Mouse (Mus musculus) hindbrain, embryonic 15.5 days (tissue): ENCODE measurements around the gene Uchl1. TPM values are rescaled to one million over a fixed set of nuclear protein-coding genes. Genes with fewer than 3 reads are reported as not detected.

Experiments
- ATAC-seq: fragments of 200-750 bp; cut with Nextera tagmentation; 2 replicates; pipeline ENCODE4 v1.8.0; 2017; ENCODE audit warnings: low read depth, moderate number of reproducible peaks, moderate TSS enrichment; ENCODE audit not compliant: low FRiP score
- H3K27ac ChIP-seq: fragments of 300-500 bp; sonication (generic); replicated peaks from 2 replicates; pipeline ENCODE4 v1.5.1; 2015; ENCODE audit warnings: mild to moderate bottlenecking, inconsistent platforms
- H3K27me3 ChIP-seq: fragments of 300-500 bp; sonication (generic); 2 replicates; pipeline ENCODE4 v1.6.1; 2015; ENCODE audit warnings: control low read depth, inconsistent platforms
- H3K36me3 ChIP-seq: fragments of 300-500 bp; sonication (generic); 2 replicates; pipeline ENCODE4 v1.6.1; 2015; ENCODE audit warnings: control low read depth, inconsistent platforms
- H3K4me1 ChIP-seq: fragments of 300-500 bp; sonication (generic); replicated peaks from 2 replicates; pipeline ENCODE4 v1.6.1; 2015; ENCODE audit warnings: control low read depth, inconsistent platforms
- H3K4me2 ChIP-seq: fragments of 300-500 bp; sonication (generic); 2 replicates; pipeline ENCODE4 v1.6.1; 2015; ENCODE audit warnings: moderate library complexity, mild to moderate bottlenecking, inconsistent platforms
- H3K4me3 ChIP-seq: fragments of 300-500 bp; sonication (generic); 2 replicates; pipeline ENCODE4 v1.5.1; 2015; ENCODE audit warnings: mild to moderate bottlenecking, inconsistent platforms
- H3K9ac ChIP-seq: fragments of 300-500 bp; sonication (generic); 2 replicates; pipeline ENCODE4 v1.6.1; 2015; ENCODE audit warnings: inconsistent platforms
- H3K9me3 ChIP-seq: fragments of 300-500 bp; sonication (generic); 2 replicates; pipeline ENCODE4 v1.6.1; 2016; ENCODE audit warnings: control low read depth, inconsistent platforms
- WGBS: fragments of 180-500 bp; shearing (Covaris S2); methylation state at CpG from one replicate; pipeline ENCODE4 v1.1.7; 2015; 5-methylcytosine and 5-hydroxymethylcytosine counted together
- polyA plus RNA-seq: library from polyadenylated mRNA; unstranded; fragments of >200 nt; fragmentation: Nextera tagmentation; extraction: Ambion mirVana; gene quantifications from 2 replicates; pipeline ENCODE4 v1.2.1, GENCODE M21; 2015

Uchl1 gene
- polyA plus RNA-seq, 1 experiment from 2014 or later = 1,684 TPM

- H3K4me3 ChIP-seq = no peak overlapping the region
- H3K27ac ChIP-seq = no peak overlapping the region
- H3K9me3 ChIP-seq = no peaks in the 10 kb centered on the region
- ATAC-seq = no peak
- 50% methylated on average over 4 of the region's 4 CpGs for WGBS
- no peaks in the 10 kb centered on the region for H3K36me3 ChIP-seq
- no peak overlapping the region for H3K4me2 ChIP-seq
- no peak overlapping the region for H3K9ac ChIP-seq
- H3K4me1 ChIP-seq = no peaks in the 10 kb centered on the region
- H3K27me3 ChIP-seq = no peaks in the 10 kb centered on the region
Observed at GRCm38 (mm10) chr5:66715498-66715931, 39.6 kb downstream of the Uchl1 start.

GRCm38 (mm10) chr5:66717931-66718330, 42.0 kb downstream of the Uchl1 start:
- Histone ChIP-seq H3K9me3 (no peaks in the 10 kb centered on the region), H3K27ac (no peak overlapping the region), H3K27me3 (no peaks in the 10 kb centered on the region), H3K4me3 (no peak overlapping the region), H3K36me3 (no peaks in the 10 kb centered on the region), H3K4me2 (no peak overlapping the region), H3K4me1 (0 out of 2 replicates have a peak, but pooled peaks cover 3% of the 10 kb centered on the region), H3K9ac (no peak overlapping the region)
- 65% methylated on average over 4 of the region's 4 CpGs for WGBS
- ATAC-seq = no peak

- Histone ChIP-seq H3K4me2 (no peak overlapping the region), H3K4me3 (no peak overlapping the region), H3K9me3 (no peaks in the 10 kb centered on the region), H3K4me1 (0 out of 2 replicates have a peak, but pooled peaks cover 3% of the 10 kb centered on the region), H3K27me3 (no peaks in the 10 kb centered on the region), H3K36me3 (no peaks in the 10 kb centered on the region), H3K9ac (no peak overlapping the region), H3K27ac (no peak overlapping the region)
- 54% methylated on average over 3 of the region's 3 CpGs for WGBS
- ATAC-seq = no peak
Observed at GRCm38 (mm10) chr5:66718413-66718812, 42.5 kb downstream of the Uchl1 start.

GRCm38 (mm10) chr5:66718880-66719279, 43.0 kb downstream of the Uchl1 start:
- Histone ChIP-seq H3K9ac (no peak overlapping the region), H3K4me1 (0 out of 2 replicates have a peak, but pooled peaks cover 3% of the 10 kb centered on the region), H3K27me3 (no peaks in the 10 kb centered on the region), H3K9me3 (no peaks in the 10 kb centered on the region), H3K4me3 (no peak overlapping the region), H3K4me2 (no peak overlapping the region), H3K36me3 (no peaks in the 10 kb centered on the region), H3K27ac (no peak overlapping the region)
- no peak for ATAC-seq
- WGBS = 73% methylated on average over 7 of the region's 7 CpGs

GRCm38 (mm10) chr5:66720921-66721320, 45.0 kb downstream of the Uchl1 start:
- Histone ChIP-seq H3K9me3 (no peaks in the 10 kb centered on the region), H3K4me2 (no peak overlapping the region), H3K4me3 (no peak overlapping the region), H3K4me1 (0 out of 2 replicates have a peak, but pooled peaks cover 3% of the 10 kb centered on the region), H3K27me3 (no peaks in the 10 kb centered on the region), H3K27ac (no peak overlapping the region), H3K36me3 (no peaks in the 10 kb centered on the region), H3K9ac (no peak overlapping the region)
- ATAC-seq = no peak
- 10% methylated on average over 5 of the region's 5 CpGs for WGBS

- Histone ChIP-seq H3K4me3 (no peak overlapping the region), H3K27ac (peak overlapping the region; percentile 20; the same call in 1 of the 2 replicates), H3K4me2 (no peak overlapping the region), H3K9me3 (no peaks in the 10 kb centered on the region), H3K4me1 (0 out of 2 replicates have a peak, but pooled peaks cover 3% of the 10 kb centered on the region), H3K9ac (no peak overlapping the region), H3K27me3 (no peaks in the 10 kb centered on the region), H3K36me3 (no peaks in the 10 kb centered on the region)
- ATAC-seq = no peak
- 75% methylated on average over 9 of the region's 9 CpGs for WGBS
Observed at GRCm38 (mm10) chr5:66722586-66722985, 46.7 kb downstream of the Uchl1 start.

- Histone ChIP-seq H3K4me1 (0 out of 2 replicates have a peak, but pooled peaks cover 3% of the 10 kb centered on the region), H3K9ac (no peak overlapping the region), H3K27ac (peak overlapping the region; percentile 20; the same call in 1 of the 2 replicates), H3K4me3 (no peak overlapping the region), H3K36me3 (no peaks in the 10 kb centered on the region), H3K4me2 (no peak overlapping the region), H3K9me3 (no peaks in the 10 kb centered on the region), H3K27me3 (no peaks in the 10 kb centered on the region)
- WGBS = 58% methylated on average over 4 of the region's 4 CpGs
- no peak for ATAC-seq
Observed at GRCm38 (mm10) chr5:66723037-66723436, 47.1 kb downstream of the Uchl1 start.

- no peaks in the 10 kb centered on the region for H3K36me3 ChIP-seq
- H3K27me3 ChIP-seq = no peaks in the 10 kb centered on the region
- H3K4me1 ChIP-seq = 0 out of 2 replicates have a peak, but pooled peaks cover 3% of the 10 kb centered on the region
- no peak overlapping the region for H3K4me2 ChIP-seq
- H3K4me3 ChIP-seq = no peak overlapping the region
- WGBS = 85% methylated on average over 3 of the region's 3 CpGs
- ATAC-seq = no peak
- no peak overlapping the region for H3K9ac ChIP-seq
- no peak overlapping the region for H3K27ac ChIP-seq
- H3K9me3 ChIP-seq = no peaks in the 10 kb centered on the region
Observed at GRCm38 (mm10) chr5:66723626-66724025, 47.7 kb downstream of the Uchl1 start.

GRCm38 (mm10) chr5:66729306-66729705, 53.4 kb downstream of the Uchl1 start:
- no peaks in the 10 kb centered on the region for H3K27me3 ChIP-seq
- H3K4me1 ChIP-seq = peaks cover 9% of the 10 kb centered on the region
- no peak overlapping the region for H3K4me2 ChIP-seq
- no peak overlapping the region for H3K27ac ChIP-seq
- WGBS = 89% methylated on average over 4 of the region's 4 CpGs
- no peak for ATAC-seq
- H3K4me3 ChIP-seq = no peak overlapping the region
- H3K9me3 ChIP-seq = no peaks in the 10 kb centered on the region
- H3K36me3 ChIP-seq = no peaks in the 10 kb centered on the region
- H3K9ac ChIP-seq = no peak overlapping the region

- 0 out of 2 replicates have a peak overlapping the region, but pooled peaks have one; percentile 2 for H3K27ac ChIP-seq
Observed at GRCm38 (mm10) chr5:66730621-66731301, 54.9 kb downstream of the Uchl1 start.

GRCm38 (mm10) chr5:66731302-66731697, 55.4 kb downstream of the Uchl1 start:
- Histone ChIP-seq H3K4me1 (peaks cover 9% of the 10 kb centered on the region), H3K27ac (no peak overlapping the region), H3K36me3 (no peaks in the 10 kb centered on the region), H3K4me3 (no peak overlapping the region), H3K9me3 (no peaks in the 10 kb centered on the region), H3K27me3 (no peaks in the 10 kb centered on the region), H3K9ac (no peak overlapping the region), H3K4me2 (peak overlapping the region; percentile 30; the same call in 1 of the 2 replicates)
- 16% methylated on average over 1 of the region's 1 CpGs for WGBS
- ATAC-seq = no peak

More at GRCm38 (mm10) chr5:66730621-66731301, 54.9 kb downstream of the Uchl1 start:
- H3K9me3 ChIP-seq = no peaks in the 10 kb centered on the region
- H3K4me3 ChIP-seq = 0 out of 2 replicates have a peak overlapping the region, but pooled peaks have one; percentile 0
- H3K4me2 ChIP-seq = peak overlapping the region; percentile 34
- no peaks in the 10 kb centered on the region for H3K36me3 ChIP-seq
- 14% methylated on average over 11 of the region's 11 CpGs for WGBS
- no peak overlapping the region for H3K9ac ChIP-seq
- ATAC-seq = peak; percentile 96
- no peaks in the 10 kb centered on the region for H3K27me3 ChIP-seq
- peaks cover 9% of the 10 kb centered on the region for H3K4me1 ChIP-seq

- no peak for ATAC-seq
- 97% methylated on average over 1 of the region's 1 CpGs for WGBS
- no peak overlapping the region for H3K4me3 ChIP-seq
- H3K27me3 ChIP-seq = no peaks in the 10 kb centered on the region
- H3K9ac ChIP-seq = no peak overlapping the region
- no peak overlapping the region for H3K27ac ChIP-seq
- H3K9me3 ChIP-seq = no peaks in the 10 kb centered on the region
- no peak overlapping the region for H3K4me2 ChIP-seq
- H3K4me1 ChIP-seq = peaks cover 9% of the 10 kb centered on the region
- no peaks in the 10 kb centered on the region for H3K36me3 ChIP-seq
Observed at GRCm38 (mm10) chr5:66733556-66733955, 57.7 kb downstream of the Uchl1 start.
